Mouse (Mus musculus): ENCODE measurements around the gene Gm17359. TPM values are rescaled to one million over a fixed set of nuclear protein-coding genes. Genes with fewer than 3 reads are reported as not detected.

Gene Gm17359
- polyA plus RNA-seq (2017; shearing (Covaris generic)) = not detected

GRCm38 (mm10) chr3:79336044-79336766 lies at the start of gene Gm17359:
Gene Gm17359 (plus strand): TSS chr3:79336661.

Other genes with a start within 250 kb of the Gm17359 start
- 2.6 TPM for gene Rapgef2, start 50.1 kb upstream of the Gm17359 start, polyA plus RNA-seq (2017; shearing (Covaris generic))
- 0.26 TPM for gene Fnip2, start 231.1 kb downstream of the Gm17359 start, polyA plus RNA-seq (2017; shearing (Covaris generic))

All from inflammation-experienced regulatory T-cells, adult 16 weeks (primary cell).